Mouse (Mus musculus) heart, embryonic 11.5 days (tissue): ENCODE measurements at regions not wholly inside any gene's neighbourhood (a gene's known extent, or its start where the extent isn't known, plus 50 kb on each side); places are given as distances from the start of the nearest gene placed in this dataset.

Experiments used
- ATAC-seq: fragments of 200-750 bp; cut with Nextera tagmentation; replicated peaks from 2 replicates; pipeline ENCODE4 v1.8.0; 2017; ENCODE audit warnings: moderate library complexity; ENCODE audit not compliant: insufficient number of reproducible peaks, low FRiP score, low TSS enrichment
- H3K27ac ChIP-seq: fragments of 300-500 bp; sonication (generic); 2 replicates; pipeline ENCODE4 v1.5.1; 2014; ENCODE audit warnings: mild to moderate bottlenecking, low read depth, low read length
- H3K27me3 ChIP-seq: fragments of 300-500 bp; sonication (generic); 2 replicates; pipeline ENCODE4 v1.6.1; 2014; ENCODE audit warnings: mild to moderate bottlenecking, low read length, mixed read lengths; ENCODE audit not compliant: control insufficient read depth, insufficient read depth
- H3K36me3 ChIP-seq: fragments of 300-500 bp; sonication (generic); 2 replicates; pipeline ENCODE4 v1.6.1; 2014; ENCODE audit warnings: mild to moderate bottlenecking, low read length, moderate library complexity, mixed read lengths; ENCODE audit not compliant: control insufficient read depth, insufficient read depth
- H3K4me1 ChIP-seq: fragments of 300-500 bp; sonication (generic); 2 replicates; pipeline ENCODE4 v1.6.1; 2014; ENCODE audit warnings: low read length; ENCODE audit not compliant: control insufficient read depth, insufficient read depth
- H3K4me2 ChIP-seq: fragments of 300-500 bp; sonication (generic); 2 replicates; pipeline ENCODE4 v1.6.1; 2014; ENCODE audit warnings: mild to moderate bottlenecking, moderate library complexity
- H3K4me3 ChIP-seq: fragments of 300-500 bp; sonication (generic); 2 replicates; pipeline ENCODE4 v1.5.1; 2014; ENCODE audit warnings: low read depth, low read length
- H3K9ac ChIP-seq: fragments of 300-500 bp; sonication (generic); 2 replicates; pipeline ENCODE4 v1.6.1; 2014; ENCODE audit warnings: mild to moderate bottlenecking, low read depth, low read length, moderate library complexity
- H3K9me3 ChIP-seq: fragments of 300-500 bp; sonication (generic); replicated peaks from 2 replicates; pipeline ENCODE4 v1.6.1; 2016; ENCODE audit warnings: low read length; ENCODE audit not compliant: control insufficient read depth
- WGBS: fragments of 180-500 bp; shearing (Covaris S2); extraction: QIAGEN DNeasy Blood & Tissue Kit; methylation state at CpG from one replicate; pipeline ENCODE4 v1.1.7; 2014; ENCODE audit not compliant: insufficient replicate concordance; 5-methylcytosine and 5-hydroxymethylcytosine counted together

- 65% methylated on average over 6 of the region's 6 CpGs for WGBS
- H3K9me3 ChIP-seq: no peaks in the 10 kb centered on the region
- H3K36me3 ChIP-seq: no peaks in the 10 kb centered on the region
- no peaks in the 10 kb centered on the region for H3K4me1 ChIP-seq
- no peak overlapping the region for H3K9ac ChIP-seq
- ATAC-seq: no peak
- no peaks in the 10 kb centered on the region for H3K27me3 ChIP-seq
- no peak overlapping the region for H3K27ac ChIP-seq
- no peak overlapping the region for H3K4me3 ChIP-seq
- H3K4me2 ChIP-seq: no peak overlapping the region
Observed at GRCm38 (mm10) chr13:119068745-119069580, 359.4 kb upstream of the Paip1 start.

- no peaks in the 10 kb centered on the region for H3K9me3 ChIP-seq
- H3K4me1 ChIP-seq: no peaks in the 10 kb centered on the region
- H3K4me3 ChIP-seq: no peak overlapping the region
- H3K36me3 ChIP-seq: no peaks in the 10 kb centered on the region
- H3K27ac ChIP-seq: no peak overlapping the region
- no peak for ATAC-seq
- H3K9ac ChIP-seq: no peak overlapping the region
- H3K4me2 ChIP-seq: no peak overlapping the region
- H3K27me3 ChIP-seq: no peaks in the 10 kb centered on the region
- 80% methylated on average over 7 of the region's 7 CpGs for WGBS
Observed at GRCm38 (mm10) chr13:119069581-119069936, 358.8 kb upstream of the Paip1 start.

DNA sequence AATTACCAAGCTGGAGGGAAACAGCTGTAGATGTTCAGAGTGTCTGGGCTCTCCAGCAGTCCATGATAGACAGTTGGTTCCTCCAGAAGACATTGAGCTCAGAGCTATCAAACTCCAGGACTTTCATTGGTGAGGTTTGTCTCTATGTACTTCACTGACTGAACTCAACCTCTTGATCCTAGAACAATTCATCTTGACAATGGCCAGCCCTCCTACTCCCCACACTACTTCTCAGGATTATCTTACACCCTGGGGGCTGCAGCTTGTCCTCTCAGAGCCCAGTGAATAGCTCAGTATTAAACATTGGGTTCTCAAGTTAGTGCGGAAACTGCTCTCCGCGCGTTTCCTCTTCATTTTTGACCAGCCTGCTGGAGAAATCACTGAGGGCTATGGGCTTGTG, 349.2 kb upstream of the Paip1 start:
- Histone ChIP-seq H3K36me3 (no peaks in the 10 kb centered on the region), H3K4me2 (no peak overlapping the region), H3K4me1 (no peaks in the 10 kb centered on the region), H3K9ac (no peak overlapping the region), H3K27ac (no peak overlapping the region), H3K4me3 (no peak overlapping the region), H3K9me3 (no peaks in the 10 kb centered on the region), H3K27me3 (no peaks in the 10 kb centered on the region)
- no peak for ATAC-seq
- WGBS: 84% methylated on average over 4 of the region's 4 CpGs

DNA sequence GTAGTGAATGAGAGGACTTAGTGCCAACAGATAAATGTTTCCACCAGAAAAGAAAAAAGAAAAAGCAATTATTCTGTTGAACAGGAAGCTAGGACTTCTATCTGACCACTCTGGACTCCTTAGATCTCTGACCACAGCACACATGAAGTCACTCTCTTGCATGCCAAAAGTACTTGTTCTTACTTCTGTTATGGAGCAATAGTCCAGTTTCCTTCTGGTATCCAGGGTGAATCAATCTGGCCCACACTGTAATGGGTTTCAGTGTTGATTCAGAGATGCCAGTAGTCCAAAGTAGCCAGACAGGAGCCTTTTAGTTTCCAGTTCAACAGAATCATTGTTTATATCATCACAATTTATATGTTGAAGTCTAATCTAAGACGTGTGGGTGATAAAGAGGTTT, 346.7 kb upstream of the Paip1 start:
- ATAC-seq: no peak
- Histone ChIP-seq H3K27me3 (no peaks in the 10 kb centered on the region), H3K9me3 (no peaks in the 10 kb centered on the region), H3K4me3 (no peak overlapping the region), H3K4me1 (no peaks in the 10 kb centered on the region), H3K9ac (no peak overlapping the region), H3K27ac (no peak overlapping the region), H3K36me3 (no peaks in the 10 kb centered on the region), H3K4me2 (no peak overlapping the region)
- 37% methylated on average over 1 of the region's 1 CpGs for WGBS

DNA sequence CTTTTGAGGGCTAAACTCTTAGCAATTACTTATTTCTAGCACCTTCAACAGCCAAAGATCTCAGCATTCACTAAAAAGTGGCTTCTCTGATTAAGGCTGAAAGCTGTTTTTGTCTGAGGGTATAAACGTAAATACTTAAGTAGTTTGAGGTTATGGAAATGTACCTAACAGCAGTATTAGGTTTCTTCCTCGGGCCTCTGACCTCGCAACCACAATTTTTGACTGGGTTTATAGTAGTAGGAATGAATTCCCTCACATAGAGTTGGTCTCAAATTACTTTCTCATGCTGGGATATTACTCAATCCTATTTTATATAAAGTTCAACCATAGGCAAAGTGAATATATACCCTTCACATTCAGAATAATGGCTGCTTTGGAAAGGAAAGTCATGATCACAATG, 310.5 kb upstream of the Paip1 start:
- H3K27ac ChIP-seq: no peak overlapping the region
- no peak overlapping the region for H3K4me2 ChIP-seq
- H3K9me3 ChIP-seq: no peaks in the 10 kb centered on the region
- no peaks in the 10 kb centered on the region for H3K27me3 ChIP-seq
- no peak for ATAC-seq
- no peaks in the 10 kb centered on the region for H3K4me1 ChIP-seq
- H3K4me3 ChIP-seq: no peak overlapping the region
- no peak overlapping the region for H3K9ac ChIP-seq
- H3K36me3 ChIP-seq: no peaks in the 10 kb centered on the region
- WGBS: 74% methylated on average over 3 of the region's 3 CpGs

DNA sequence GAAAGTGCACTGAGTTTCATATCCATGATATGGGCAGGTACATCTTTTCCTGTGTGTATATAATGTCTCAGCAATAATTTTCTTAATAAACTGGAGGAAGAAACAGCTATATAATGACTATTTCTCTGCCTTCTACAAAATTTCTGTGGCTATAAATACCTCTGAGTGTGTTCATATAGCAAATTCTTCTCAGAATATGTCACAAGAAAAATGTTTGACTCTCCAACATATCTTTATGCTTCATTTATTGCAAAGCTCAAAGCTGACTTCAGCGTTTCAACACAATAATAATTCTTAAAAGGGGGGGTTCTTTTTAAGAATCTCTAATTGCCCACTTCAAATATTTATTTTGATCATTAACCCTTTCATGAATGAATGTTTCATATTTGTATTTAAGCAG, 310.0 kb upstream of the Paip1 start:
- no peak for ATAC-seq
- Histone ChIP-seq H3K27ac (no peak overlapping the region), H3K9ac (no peak overlapping the region), H3K27me3 (no peaks in the 10 kb centered on the region), H3K36me3 (no peaks in the 10 kb centered on the region), H3K9me3 (no peaks in the 10 kb centered on the region), H3K4me2 (no peak overlapping the region), H3K4me1 (no peaks in the 10 kb centered on the region), H3K4me3 (no peak overlapping the region)
- WGBS: 55% methylated on average over 1 of the region's 1 CpGs

- Histone ChIP-seq H3K4me1 (no peaks in the 10 kb centered on the region), H3K27ac (no peak overlapping the region), H3K9me3 (no peaks in the 10 kb centered on the region), H3K4me3 (no peak overlapping the region), H3K36me3 (no peaks in the 10 kb centered on the region), H3K9ac (no peak overlapping the region), H3K27me3 (no peaks in the 10 kb centered on the region), H3K4me2 (no peak overlapping the region)
- no peak for ATAC-seq
- 77% methylated on average over 2 of the region's 2 CpGs for WGBS
Observed at GRCm38 (mm10) chr13:119140436-119140835, 288.0 kb upstream of the Paip1 start.

- ATAC-seq: no peak
- H3K27me3 ChIP-seq: no peaks in the 10 kb centered on the region
- no peaks in the 10 kb centered on the region for H3K36me3 ChIP-seq
- no peak overlapping the region for H3K9ac ChIP-seq
- H3K9me3 ChIP-seq: no peaks in the 10 kb centered on the region
- H3K4me1 ChIP-seq: no peaks in the 10 kb centered on the region
- H3K4me3 ChIP-seq: no peak overlapping the region
- WGBS: 0% methylated on average over 1 of the region's 1 CpGs
- no peak overlapping the region for H3K27ac ChIP-seq
- H3K4me2 ChIP-seq: no peak overlapping the region
Observed at GRCm38 (mm10) chr13:119143351-119143750, 285.1 kb upstream of the Paip1 start.

DNA sequence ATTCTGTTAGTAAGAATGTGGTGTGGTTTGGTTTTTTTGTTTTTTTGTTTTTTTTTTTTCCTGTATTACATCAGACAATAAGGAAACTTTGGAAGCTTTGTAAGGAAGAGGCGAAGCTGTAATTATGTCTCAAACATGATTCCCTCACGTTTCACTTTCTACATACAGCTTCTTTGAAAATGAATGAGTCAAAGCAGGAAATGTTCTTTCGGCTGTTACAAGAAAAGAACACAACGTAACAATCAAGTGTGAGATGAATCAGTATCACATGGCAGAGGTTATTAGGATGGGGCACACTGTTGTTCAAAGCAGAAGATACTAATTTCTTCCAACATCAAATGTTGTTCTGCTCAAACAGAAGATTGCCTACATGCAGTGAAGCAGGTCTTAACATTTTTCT, 282.7 kb upstream of the Paip1 start:
- Histone ChIP-seq H3K4me1 (no peaks in the 10 kb centered on the region), H3K4me3 (no peak overlapping the region), H3K9ac (no peak overlapping the region), H3K27ac (no peak overlapping the region), H3K9me3 (no peaks in the 10 kb centered on the region), H3K36me3 (no peaks in the 10 kb centered on the region), H3K4me2 (no peak overlapping the region), H3K27me3 (no peaks in the 10 kb centered on the region)
- no peak for ATAC-seq
- 62% methylated on average over 4 of the region's 4 CpGs for WGBS
